Mouse (Mus musculus) mature B cell (primary cell): Measurements from ENCODE around the gene Cpxm1.
"Not testable (repeated sequence)": the region's sequence is repeated elsewhere in the genome, so short reads cannot be mapped to it uniquely, and the experiment has no call there.

ENCODE experiments used
- in situ Hi-C: fragments of 300-500 bp; cut with MboI; formaldehyde crosslinking; loops from 2 replicates; pipeline ENCODE4 v1.14.3; 2019

Cpxm1 gene

DNA sequence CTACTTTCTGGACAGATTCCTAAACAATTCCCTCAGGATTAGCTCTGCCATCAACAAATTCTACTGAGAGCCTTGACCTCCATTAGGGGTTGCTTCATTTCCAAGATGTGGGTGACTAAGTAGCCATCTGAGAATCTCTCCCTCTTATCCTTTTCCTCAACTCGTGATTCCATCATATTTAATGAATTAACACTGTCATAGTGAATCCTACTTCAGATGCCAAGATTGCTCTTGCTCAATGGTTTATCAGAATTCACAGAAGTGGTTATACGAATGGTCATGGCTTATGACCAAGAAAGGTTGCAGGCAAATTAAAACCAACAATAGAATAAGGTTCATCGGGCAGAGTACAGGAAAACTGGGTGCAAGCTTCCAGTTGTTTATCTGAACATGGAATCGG is 4.5 kb upstream of the Cpxm1 start:
- in situ Hi-C loops, result no loop called here

DNA sequence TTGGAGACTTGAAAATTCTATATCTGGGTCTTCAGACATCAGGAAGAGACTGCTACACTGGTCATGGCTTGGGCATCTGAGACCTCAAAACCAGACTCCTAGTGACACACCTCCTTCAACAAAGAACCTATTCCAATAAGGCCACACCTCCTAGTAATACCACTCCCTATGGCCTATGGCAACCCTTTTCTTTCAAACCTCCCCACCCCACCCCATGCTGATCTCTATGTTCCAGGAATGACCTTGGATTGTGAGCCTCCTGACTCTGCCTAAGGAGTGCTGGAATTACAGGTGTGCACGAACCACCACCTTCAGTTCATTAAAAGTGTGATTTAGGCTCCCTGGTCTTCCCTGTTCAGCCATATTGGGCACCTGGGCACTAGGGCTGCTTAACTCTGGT is 2.7 kb upstream of the Cpxm1 start:
- in situ Hi-C loops, result no loop called here

DNA sequence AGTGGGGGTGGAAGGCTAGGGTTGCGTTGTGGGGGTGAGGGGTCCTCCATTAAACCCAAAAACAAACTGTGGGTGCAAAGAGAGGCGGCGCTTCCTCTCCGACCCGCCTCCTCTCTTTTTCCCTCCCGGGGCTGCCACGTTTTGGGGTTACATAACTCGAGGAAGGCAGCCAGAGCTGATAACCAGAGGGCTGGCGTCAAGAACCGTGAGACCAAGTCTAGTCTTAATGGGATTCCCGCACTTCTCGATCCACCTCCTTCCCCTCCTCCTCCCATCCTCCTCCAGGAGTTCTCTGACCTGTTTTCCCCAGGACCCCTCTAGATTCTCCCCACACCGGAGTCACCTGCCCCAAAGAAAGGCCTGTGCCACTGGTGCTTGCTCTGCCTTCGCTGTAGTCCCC is 717 bp upstream of the Cpxm1 start:
- in situ Hi-C loops, result no loop called here

DNA sequence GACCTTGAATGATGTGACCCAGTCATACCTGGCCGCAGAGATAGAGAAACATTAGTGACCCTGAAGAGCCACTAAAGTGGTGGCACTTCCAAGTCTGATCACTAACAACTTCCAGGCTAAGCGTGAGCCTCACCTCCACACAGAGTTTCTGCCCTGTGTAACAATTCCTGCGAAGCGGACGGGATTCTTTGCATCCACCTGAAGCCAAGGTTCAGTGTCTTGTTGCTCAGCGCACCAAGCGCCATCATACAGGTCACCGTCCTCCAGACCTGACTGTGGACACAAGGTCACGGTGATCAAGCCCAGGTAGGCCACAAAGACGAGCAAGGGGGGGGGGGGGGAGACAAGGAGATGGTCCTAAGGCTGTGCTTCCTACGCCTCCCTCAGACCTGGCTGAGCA is 1.7 kb downstream of the Cpxm1 start:
- in situ Hi-C loops, result no loop called here

DNA sequence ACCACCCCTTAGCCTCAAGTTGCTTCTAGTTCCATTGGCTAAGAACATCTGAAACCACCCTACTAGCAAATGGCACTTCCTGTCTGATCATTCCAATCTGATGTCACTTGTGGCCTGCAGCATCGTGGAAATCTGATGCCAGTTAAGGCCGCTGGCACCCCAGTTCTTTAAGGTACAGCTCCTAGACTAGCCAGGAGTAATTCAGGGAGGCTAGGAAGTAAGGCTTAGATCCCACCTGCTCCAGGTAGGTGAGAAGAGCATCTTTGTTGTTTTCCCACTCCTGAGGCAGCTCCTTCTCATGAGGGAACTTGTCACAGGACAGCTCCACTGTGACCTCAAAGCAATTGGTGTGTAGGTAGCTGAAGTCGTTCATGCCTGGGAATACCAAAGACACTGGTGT is 4.5 kb downstream of the Cpxm1 start:
- in situ Hi-C loops, result no loop called here

DNA sequence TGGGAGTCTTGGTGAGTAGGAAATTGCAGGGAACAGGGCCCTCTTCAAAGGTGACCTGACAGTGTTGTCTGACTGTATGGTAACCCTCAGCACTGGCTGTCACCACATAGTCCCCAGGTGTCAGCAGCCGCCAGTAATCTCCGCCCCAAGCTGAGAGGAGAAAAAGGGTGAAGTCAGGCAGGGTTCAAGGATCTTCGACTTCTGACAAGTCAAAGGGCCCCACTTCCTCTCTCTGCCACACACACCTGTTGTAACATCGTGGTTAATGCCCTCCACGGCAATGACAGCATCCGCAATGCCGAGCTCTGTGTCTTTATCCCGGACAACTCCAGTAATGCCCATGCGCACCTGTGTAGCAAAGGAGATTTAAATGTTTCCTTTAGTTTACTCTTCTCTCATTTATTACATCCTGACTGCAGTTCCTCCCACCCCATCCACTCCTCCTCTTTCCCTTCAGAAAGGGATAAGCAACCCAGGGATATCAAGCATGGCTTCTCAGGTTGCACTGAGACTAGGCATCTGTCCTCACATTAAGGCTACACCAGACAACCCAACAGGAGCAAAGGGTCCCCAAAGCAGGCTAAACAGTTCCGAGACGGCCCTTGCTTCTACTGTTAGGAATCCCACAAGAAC is 6.3 kb downstream of the Cpxm1 start:
- in situ Hi-C loops, result no loop called here

DNA sequence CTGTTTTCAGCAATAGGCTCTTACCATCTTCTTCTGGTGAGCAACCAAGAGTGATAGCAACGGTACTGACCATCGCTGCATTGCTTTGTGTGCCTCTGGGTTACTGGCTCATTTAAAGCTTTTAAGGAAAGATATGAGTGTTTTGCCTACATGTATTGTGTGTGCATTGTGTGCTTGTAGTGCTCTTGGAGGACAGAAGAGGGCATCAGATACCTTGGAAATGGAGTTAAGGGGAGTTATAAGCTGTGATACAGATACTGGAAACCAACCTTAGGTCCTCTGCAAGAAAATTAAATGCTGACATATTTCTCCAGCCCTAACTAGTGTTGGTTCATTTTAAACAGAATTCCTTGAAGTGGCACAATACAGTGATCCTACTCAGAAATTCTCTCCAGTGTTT is 8.6 kb downstream of the Cpxm1 start:
- in situ Hi-C loops, result no loop called here

DNA sequence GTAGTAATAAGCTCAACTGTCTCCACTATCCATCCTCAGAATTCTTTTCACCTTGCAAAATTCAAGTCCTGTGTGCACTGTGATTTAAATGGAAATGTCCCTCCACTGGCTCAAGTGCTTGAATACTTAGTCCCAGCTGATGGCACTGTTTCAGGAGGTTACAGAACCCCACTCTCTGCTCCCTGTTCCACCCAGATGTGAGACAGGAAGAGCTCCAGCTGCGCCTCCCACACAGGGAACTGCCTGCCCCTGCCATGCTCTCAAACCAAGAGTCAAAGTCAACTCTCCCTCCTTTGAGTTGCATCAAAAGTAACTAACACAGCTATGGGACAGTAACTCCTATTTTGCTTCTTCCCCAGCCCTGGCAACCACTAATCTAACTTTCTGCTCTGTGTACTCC is 11.2 kb downstream of the Cpxm1 start:
- in situ Hi-C loops, result no loop called here

DNA sequence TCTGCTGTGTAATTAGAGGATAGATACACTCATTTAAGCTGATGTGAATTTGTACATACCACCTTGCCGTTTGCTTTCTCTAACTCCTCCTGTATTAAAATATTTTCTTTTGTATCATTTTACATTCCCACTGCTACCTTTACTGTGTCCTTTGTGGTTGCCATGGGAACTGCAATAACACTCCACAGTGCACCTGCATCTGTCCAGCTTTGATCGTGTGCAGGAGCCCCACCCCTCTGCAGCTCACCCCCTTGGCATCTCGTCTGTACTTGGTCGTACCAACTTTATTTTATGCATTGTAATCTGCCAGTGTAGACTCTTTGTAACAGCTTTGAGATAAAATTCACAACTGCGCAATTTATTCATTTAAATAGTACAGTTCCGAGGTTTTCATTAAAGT is 13.5 kb downstream of the Cpxm1 start:
- in situ Hi-C loops, result no loop called here

DNA sequence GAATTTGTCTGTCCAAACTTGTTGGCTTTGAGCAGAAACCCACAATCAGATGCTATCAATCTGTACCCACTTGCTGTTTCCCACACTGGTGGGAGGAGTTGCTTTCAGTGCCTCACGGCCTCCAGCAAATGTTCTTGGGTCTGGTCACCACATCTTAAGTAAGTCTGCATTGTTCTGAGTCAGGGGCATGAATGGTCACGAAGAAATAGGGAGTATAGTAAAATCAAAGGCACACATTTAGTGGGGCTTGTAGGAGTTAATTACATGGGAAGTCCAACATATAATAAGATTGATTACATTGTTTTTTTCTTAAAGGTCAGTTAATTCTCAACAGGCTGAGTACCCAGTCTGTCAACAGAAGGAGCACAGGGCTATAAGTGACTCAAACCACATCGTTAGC is 14.2 kb downstream of the Cpxm1 start:
- in situ Hi-C loops, result no loop called here

DNA sequence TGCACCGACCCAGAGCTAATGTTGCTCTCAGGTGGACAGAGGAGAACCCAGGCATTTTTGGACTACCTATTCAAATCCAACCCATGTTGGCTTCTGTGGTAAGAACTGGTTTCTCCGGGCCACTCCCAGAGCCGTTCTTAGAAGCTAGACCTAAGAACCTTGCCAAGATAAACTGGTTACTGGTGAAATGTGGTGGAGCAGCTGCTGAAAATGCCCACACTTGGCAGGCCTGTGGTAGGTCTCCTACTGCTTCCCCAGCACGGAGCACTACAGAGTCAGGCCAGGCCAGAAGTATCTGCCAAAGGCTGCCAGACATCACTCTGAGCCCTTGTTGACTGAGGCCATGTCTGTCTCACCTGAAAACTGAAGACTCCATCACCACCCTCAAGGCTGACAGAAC is 22.4 kb downstream of the Cpxm1 start:
- in situ Hi-C loops, result no loop called here

DNA sequence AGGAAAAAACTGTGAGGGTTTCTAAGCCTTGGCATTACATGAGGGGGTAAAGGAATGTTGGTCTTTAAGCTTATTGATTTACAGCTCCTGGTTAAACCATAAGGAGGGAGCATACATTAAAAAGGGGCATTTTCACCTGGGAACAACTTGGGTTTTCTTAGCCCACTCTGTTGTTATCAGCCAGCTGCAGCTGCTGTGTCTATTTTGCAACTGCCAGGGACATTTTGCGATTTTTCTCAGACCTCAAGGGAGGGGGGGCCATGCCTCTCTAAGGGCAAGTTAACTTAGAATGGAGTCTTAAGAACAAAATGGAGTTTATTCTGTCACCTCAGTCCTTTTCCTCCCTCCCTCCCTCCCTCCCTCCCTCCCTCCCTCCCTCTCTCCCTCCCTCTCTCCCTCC is 24.3 kb downstream of the Cpxm1 start:
- in situ Hi-C loops, result not testable (repeated sequence)

DNA sequence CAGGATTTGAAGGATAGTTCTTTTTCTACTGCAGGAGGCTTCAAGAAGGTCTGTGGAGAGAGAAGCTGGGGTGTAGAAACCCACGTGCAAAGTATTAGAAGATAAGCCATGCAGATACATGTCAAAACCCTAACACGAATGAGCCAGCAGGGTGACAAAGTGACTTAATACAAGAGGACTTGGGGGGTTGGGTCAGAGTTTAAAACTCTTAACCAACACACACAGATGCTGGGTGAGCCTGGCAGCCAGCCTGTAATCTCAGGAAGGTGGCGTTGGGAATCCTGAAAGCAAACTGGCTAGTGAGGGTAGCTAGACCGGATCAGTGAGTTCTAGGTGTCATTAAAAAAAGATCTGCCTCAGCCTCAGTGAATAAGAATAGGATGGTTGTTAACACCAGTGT is 30.0 kb downstream of the Cpxm1 start:
- in situ Hi-C loops, result no loop called here

DNA sequence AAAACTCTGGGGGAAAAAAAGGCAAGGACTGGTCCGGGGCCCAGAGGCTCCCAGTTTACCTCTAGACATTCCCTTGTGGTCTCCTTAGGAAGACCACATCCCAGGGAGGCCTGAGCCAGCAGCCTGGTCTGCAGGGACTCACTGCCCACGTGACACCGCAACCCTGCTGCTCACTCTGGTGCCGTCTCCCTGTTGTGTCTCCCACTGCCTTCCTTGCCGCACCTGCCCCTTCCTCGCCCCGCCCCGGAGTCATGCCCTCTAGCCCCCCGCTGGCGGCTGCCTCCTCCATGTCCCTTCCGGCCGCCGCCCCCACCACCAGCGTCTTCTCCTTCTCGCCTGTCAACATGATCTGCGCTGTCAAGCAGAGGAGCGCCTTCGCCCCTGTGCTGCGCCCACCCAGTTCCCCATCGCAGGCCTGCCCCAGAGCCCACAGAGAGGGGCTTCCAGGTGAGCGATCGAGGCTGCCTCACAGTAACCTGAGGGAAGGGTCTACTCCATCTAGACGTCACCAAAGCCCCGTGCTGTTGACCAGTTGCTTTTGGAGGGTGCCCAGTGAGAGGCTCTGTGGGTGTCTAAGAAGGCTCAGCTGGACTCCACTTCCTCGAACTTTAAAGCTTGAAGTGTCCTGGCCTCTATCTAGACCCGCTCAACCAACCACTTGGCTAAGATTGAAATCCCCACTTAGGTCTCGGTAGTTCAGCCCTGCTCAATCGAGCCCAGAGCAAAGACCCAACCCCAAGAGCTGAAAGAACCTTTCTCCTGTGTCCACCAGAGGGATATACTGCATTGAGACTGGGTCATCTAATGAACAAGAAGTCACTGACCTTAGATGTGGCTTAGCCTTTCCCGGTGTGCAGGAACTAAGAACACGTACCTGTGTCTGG is 31.9 kb downstream of the Cpxm1 start:
- in situ Hi-C loops, result no loop called here

DNA sequence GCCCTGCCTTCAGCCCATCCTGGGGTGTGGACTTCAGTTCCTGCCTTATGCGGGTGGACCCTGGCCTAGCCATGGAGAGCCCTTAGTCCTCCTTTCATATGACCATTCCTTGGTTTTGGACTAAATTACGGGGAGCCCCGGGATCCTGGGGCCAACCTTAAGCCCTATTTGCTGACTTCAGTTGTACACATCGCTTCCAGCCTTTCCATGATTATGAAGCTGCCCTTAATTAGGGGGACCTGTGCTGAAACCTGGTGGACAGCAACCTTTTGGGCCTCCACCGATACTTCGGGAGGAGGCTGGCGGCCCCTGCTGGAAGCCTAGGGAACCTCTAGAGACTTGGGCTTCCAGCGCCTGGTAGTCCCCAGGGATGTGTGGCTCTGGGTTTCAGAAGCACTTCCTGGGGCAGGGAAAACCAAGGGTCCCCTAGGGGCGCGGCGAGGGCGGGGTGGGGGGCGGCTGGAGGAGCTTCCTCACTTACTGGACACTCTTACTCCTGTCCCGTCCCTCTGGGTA is 34.8 kb downstream of the Cpxm1 start:
- in situ Hi-C loops, result no loop called here

DNA sequence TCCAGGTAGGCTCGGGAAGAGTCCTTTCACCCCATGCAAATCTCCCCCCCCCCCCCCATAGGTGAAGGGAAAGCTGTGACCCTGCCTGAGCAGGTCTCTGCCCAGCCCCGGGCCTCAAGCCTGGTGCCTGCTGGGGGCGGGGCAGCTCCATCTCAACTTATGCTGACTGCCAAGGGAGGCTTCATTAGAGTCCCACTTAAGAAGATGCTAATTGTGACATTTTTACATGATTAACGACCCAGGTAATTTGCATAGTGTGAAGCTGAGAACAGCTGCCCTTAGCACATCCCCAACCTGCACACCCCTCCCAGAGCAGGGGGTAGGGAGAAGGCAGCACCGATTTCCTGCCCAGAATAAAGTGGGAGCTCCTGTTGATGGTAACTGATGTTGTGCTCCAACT is 38.5 kb downstream of the Cpxm1 start:
- in situ Hi-C loops, result no loop called here

DNA sequence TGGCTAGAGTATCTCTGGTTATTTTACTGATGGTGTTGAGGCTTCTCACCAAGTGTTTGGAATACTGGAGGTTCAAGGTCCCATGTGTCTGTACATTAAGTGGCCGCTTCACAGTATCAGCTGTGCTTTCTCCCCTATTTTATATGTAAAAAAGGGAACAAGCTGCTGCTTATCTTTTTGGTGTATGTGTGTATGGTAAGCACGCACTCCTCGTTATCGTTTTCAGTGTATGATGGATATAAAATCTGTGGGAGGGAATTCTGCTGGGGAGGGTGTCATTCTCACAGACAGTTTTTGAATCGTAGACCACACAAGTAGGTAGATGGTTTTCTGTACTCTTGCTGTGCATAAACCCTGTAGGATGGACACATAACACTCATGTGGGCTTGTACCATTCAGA is 39.8 kb downstream of the Cpxm1 start:
- in situ Hi-C loops, result no loop called here

DNA sequence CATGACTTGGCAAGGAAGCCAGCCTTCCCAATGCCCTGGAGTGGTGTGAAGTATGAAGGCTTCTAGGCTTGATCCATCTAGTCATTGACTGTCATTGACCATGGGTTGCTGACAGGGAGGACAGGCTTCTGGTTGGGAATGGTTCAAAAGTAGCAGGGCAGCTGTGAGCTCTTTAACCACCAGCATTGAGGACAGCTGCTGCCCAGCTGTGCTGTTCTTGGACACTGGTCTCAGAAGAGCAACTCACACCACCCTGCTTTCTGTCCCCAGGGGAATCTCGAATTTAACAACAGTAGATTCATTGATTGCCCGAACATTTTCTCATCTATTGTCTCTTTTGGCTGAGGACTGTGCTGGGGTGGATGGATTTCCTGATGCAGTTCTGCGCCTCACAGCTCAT is 43.5 kb downstream of the Cpxm1 start:
- in situ Hi-C loops, result no loop called here

DNA sequence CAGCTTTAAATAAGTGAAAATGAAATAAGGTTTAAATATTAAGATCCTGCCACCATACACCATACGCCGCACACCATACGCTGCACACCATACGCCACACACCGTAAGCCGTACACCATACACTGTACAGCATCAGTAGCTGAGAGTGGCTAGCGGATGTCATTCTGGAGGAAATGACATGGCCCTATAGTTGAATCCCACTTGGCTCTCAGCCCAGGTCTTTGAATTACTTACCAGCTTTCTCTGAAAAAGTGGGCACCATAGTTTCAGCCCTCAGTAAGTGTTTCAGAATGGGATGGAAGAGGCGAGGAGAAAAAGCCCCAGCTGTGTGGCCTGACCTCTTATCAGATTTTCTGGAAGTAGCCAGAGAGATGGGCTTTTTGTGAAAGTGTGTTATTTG is 44.0 kb downstream of the Cpxm1 start:
- in situ Hi-C loops, result no loop called here

DNA sequence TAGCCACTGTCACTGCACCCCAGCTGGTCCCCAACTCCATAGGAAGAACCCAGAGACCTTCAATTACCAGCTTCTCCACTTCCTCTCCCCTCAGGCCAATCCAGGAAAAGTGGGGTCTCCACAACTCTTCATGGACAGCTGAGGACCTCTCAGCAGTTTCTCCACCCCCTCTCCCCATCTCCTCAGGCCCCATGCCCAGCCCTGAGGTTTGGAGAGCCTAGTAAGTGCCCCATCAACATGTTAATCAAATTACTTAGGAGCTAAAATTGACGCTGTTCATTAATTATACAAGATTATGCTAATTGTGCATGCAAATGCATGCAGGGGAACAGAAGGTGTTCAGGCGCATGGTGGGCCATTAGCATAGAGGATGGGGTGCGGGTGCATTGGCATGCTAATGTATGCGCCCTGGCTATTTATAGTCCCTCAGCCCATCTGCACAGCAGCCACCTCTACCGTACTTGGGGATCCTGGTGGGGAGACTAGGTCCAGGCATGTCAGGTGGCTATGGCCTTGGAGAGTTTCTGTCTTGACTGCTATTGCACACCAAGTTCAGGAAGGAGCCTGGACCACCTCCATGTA is 45.5 kb downstream of the Cpxm1 start:
- in situ Hi-C loops, result no loop called here

DNA sequence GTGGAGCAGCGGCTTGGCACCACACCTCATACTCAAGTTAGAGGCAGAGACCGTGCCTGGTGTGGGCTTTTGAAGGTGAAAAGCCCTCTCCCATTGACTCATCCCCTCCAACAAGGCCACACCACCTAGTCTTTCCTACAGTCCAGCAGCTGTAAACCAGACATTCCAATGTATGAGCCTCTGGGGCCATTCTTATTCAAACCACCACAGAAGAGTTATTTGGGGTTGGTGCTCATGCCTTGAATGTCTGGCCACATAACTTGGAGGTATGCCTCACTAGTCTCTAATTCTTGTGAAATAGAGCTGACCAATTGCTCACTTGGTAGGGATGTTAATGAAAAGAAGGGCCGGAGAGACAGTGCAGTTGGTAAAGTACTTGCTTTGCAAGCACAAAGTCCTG is 47.0 kb downstream of the Cpxm1 start:
- in situ Hi-C loops, result no loop called here

DNA sequence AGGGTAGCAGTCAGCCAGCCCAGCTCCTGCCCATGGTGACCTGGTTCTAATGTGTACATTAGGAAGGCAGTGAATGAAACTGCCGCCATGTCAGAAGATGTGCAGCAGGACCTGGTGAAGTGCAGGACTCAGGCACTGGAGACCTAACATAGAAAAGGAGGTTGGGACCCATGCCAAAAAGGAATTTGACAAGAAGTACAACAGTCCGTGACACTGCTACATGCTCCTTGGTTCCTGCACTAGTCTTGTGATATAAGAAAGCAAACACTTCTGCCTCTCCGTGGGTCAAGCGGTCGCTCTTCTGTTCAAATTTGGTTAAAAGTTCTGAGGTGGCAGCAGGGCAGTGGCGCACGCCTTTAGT is 56.2 kb downstream of the Cpxm1 start:
- in situ Hi-C loops, result no loop called here
